Mouse (Mus musculus) ovary, adult 2 months (tissue): ENCODE results near the gene Gsk3b. TPM values are rescaled to one million over a fixed set of nuclear protein-coding genes. Genes with fewer than 3 reads are reported as not detected.

Experiments
- polyA plus RNA-seq: library from polyadenylated mRNA; depleted of rRNA; stranded (reverse); fragments of >200 nt; gene quantifications from 2 replicates; pipeline ENCODE4 v1.2.3, GENCODE M21; 2012; rRNA removed

The Gsk3b gene
- polyA plus RNA-seq = 21.4 and 25.9 TPM in 2 replicates

DNA sequence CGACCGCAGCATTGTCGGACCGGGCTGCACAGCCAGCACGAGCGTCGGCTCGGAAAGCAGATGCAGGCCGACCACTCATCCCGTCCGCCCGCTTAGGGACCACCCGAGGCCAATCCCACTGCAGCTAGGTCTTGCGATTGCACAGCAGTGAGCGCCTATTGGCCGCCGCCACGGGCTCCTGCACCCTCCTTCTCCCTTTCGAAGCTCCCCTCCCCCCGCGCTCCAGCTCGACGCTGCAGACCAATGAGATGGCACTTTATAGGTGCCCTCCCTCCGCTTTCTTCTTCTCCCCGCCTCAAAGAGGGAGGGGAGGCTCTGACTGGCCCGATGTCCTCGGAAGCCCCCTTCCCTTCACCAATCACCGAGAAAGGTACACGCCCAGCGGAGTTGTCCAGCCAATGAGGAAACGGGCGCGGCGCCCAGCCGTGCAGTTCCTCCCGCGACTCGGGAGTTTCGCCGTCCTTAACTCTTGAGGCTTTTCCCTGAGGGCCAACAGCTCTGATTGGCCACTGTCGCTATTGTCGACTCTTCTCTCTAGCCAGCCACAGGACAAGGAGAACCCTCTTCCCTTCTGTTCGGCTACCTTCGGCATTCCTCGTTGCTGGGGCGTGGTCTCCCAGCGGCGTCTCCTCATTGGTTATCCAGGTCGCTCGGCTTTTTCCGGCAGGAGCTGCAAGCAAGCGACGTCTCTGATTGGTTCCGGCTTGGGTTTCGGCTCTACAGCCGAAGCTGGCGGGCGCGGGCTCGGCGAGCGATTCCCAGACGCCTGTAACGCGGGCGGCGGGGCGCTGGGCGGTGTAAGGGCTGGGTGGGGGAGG, at the start of gene Gsk3b:
Gsk3b (plus strand) TSS at position 373 of the 818 bp plus-strand sequence.

GRCm38 (mm10) chr16:38294685-38295348, 206.0 kb downstream of the Gsk3b start, which contains the start of gene Nr1i2:
Nr1i2 (minus strand) TSS chr16:38294824.

Other genes starting within 250 kb of the Gsk3b start
- gene Gm36028, start 227.9 kb upstream of the Gsk3b start, polyA plus RNA-seq = 0.23 TPM in 1 of 2 replicates, not detected in the other
- 28.3 and 36.3 TPM in 2 replicates for gene Lrrc58, start 220.6 kb upstream of the Gsk3b start, polyA plus RNA-seq
- 0.17 and 0.20 TPM in 2 replicates for gene Gpr156, start 172.5 kb upstream of the Gsk3b start, polyA plus RNA-seq
- gene Nr1i2, start 205.8 kb downstream of the Gsk3b start, polyA plus RNA-seq = 1.5 TPM in 2 replicates